Mouse (Mus musculus) midbrain, embryonic 15.5 days (tissue): ENCODE measurements at regions not wholly inside any gene's neighbourhood (a gene's known extent, or its start where the extent isn't known, plus 50 kb on each side); places are given as distances from the start of the nearest gene placed in this dataset.

Experiments used
- ATAC-seq: fragments of 200-750 bp; cut with Nextera tagmentation; replicated peaks from 2 replicates; pipeline ENCODE4 v1.8.0; 2017; ENCODE audit warnings: moderate TSS enrichment
- H3K27ac ChIP-seq: fragments of 300-500 bp; sonication (generic); 2 replicates; pipeline ENCODE4 v1.5.1; 2015; ENCODE audit warnings: mild to moderate bottlenecking, inconsistent platforms
- H3K27me3 ChIP-seq: fragments of 300-500 bp; sonication (generic); replicated peaks from 2 replicates; pipeline ENCODE4 v1.6.1; 2015; ENCODE audit warnings: inconsistent platforms
- H3K36me3 ChIP-seq: fragments of 300-500 bp; sonication (generic); replicated peaks from 2 replicates; pipeline ENCODE4 v1.6.1; 2015; ENCODE audit warnings: inconsistent platforms
- H3K4me1 ChIP-seq: fragments of 300-500 bp; sonication (generic); 2 replicates; pipeline ENCODE4 v1.6.1; 2015; ENCODE audit warnings: inconsistent platforms
- H3K4me2 ChIP-seq: fragments of 300-500 bp; sonication (generic); 2 replicates; pipeline ENCODE4 v1.6.1; 2015; ENCODE audit warnings: inconsistent platforms, mild to moderate bottlenecking, moderate library complexity
- H3K4me3 ChIP-seq: fragments of 300-500 bp; sonication (generic); 2 replicates; pipeline ENCODE4 v1.5.1; 2015; ENCODE audit warnings: mild to moderate bottlenecking, inconsistent platforms
- H3K9ac ChIP-seq: fragments of 300-500 bp; sonication (generic); 2 replicates; pipeline ENCODE4 v1.6.1; 2015; ENCODE audit warnings: mild to moderate bottlenecking, inconsistent platforms
- H3K9me3 ChIP-seq: fragments of 300-500 bp; sonication (generic); 2 replicates; pipeline ENCODE4 v1.6.1; 2016; ENCODE audit warnings: inconsistent platforms
- WGBS: fragments of 180-500 bp; shearing (Covaris S2); methylation state at CpG from one replicate; pipeline ENCODE4 v1.1.7; 2015; ENCODE audit warnings: mixed read lengths; 5-methylcytosine and 5-hydroxymethylcytosine counted together

GRCm38 (mm10) chr4:127485238-127485637 lies 127.3 kb upstream of the Gjb5 start:
- no peak overlapping the region for H3K9ac ChIP-seq
- ATAC-seq: no peak
- H3K36me3 ChIP-seq: no peaks in the 10 kb centered on the region
- no peak overlapping the region for H3K4me2 ChIP-seq
- WGBS: 77% methylated on average over 5 of the region's 5 CpGs
- peaks cover 2% of the 10 kb centered on the region; the same call in 1 of the 2 replicates for H3K4me1 ChIP-seq
- H3K27ac ChIP-seq: no peak overlapping the region
- no peaks in the 10 kb centered on the region for H3K9me3 ChIP-seq
- no peak overlapping the region for H3K4me3 ChIP-seq
- no peaks in the 10 kb centered on the region for H3K27me3 ChIP-seq

GRCm38 (mm10) chr4:127482461-127482860 lies 124.5 kb upstream of the Gjb5 start:
- Histone ChIP-seq H3K27ac (no peak overlapping the region), H3K4me3 (no peak overlapping the region), H3K36me3 (no peaks in the 10 kb centered on the region), H3K27me3 (no peaks in the 10 kb centered on the region), H3K4me2 (no peak overlapping the region), H3K9me3 (no peaks in the 10 kb centered on the region), H3K9ac (no peak overlapping the region), H3K4me1 (peaks cover 2% of the 10 kb centered on the region; the same call in 1 of the 2 replicates)
- 56% methylated on average over 4 of the region's 4 CpGs for WGBS
- ATAC-seq: no peak

- Histone ChIP-seq H3K4me2 (no peak overlapping the region), H3K9ac (no peak overlapping the region), H3K27me3 (no peaks in the 10 kb centered on the region), H3K4me3 (no peak overlapping the region), H3K4me1 (no peaks in the 10 kb centered on the region), H3K27ac (no peak overlapping the region), H3K36me3 (no peaks in the 10 kb centered on the region), H3K9me3 (no peaks in the 10 kb centered on the region)
- no peak for ATAC-seq
- WGBS: 79% methylated on average over 5 of the region's 5 CpGs
Measured at GRCm38 (mm10) chr4:127480339-127480738, 122.4 kb upstream of the Gjb5 start.

- H3K4me3 ChIP-seq: no peak overlapping the region
- no peak overlapping the region for H3K4me2 ChIP-seq
- H3K4me1 ChIP-seq: no peaks in the 10 kb centered on the region
- H3K9ac ChIP-seq: no peak overlapping the region
- no peaks in the 10 kb centered on the region for H3K9me3 ChIP-seq
- no peak for ATAC-seq
- H3K27ac ChIP-seq: no peak overlapping the region
- 91% methylated on average over 7 of the region's 7 CpGs for WGBS
- no peaks in the 10 kb centered on the region for H3K27me3 ChIP-seq
- H3K36me3 ChIP-seq: no peaks in the 10 kb centered on the region
Measured at GRCm38 (mm10) chr4:127469877-127470276, 111.9 kb upstream of the Gjb5 start.

GRCm38 (mm10) chr4:127454511-127455119 lies 96.6 kb upstream of the Gjb5 start:
- no peaks in the 10 kb centered on the region for H3K36me3 ChIP-seq
- no peak overlapping the region for H3K9ac ChIP-seq
- H3K4me2 ChIP-seq: no peak overlapping the region
- H3K4me1 ChIP-seq: no peaks in the 10 kb centered on the region
- no peaks in the 10 kb centered on the region for H3K27me3 ChIP-seq
- no peak overlapping the region for H3K27ac ChIP-seq
- 83% methylated on average over 11 of the region's 11 CpGs for WGBS
- no peak overlapping the region for H3K4me3 ChIP-seq
- no peaks in the 10 kb centered on the region; the same call in 1 of the 2 replicates for H3K9me3 ChIP-seq
- no peak for ATAC-seq

GRCm38 (mm10) chr4:127452081-127452480 lies 94.1 kb upstream of the Gjb5 start:
- no peaks in the 10 kb centered on the region for H3K36me3 ChIP-seq
- H3K27ac ChIP-seq: no peak overlapping the region
- no peaks in the 10 kb centered on the region for H3K27me3 ChIP-seq
- no peaks in the 10 kb centered on the region; the same call in 1 of the 2 replicates for H3K9me3 ChIP-seq
- no peak overlapping the region for H3K4me3 ChIP-seq
- H3K4me1 ChIP-seq: no peaks in the 10 kb centered on the region
- no peak overlapping the region for H3K4me2 ChIP-seq
- WGBS: 72% methylated on average over 8 of the region's 8 CpGs
- no peak overlapping the region for H3K9ac ChIP-seq
- no peak for ATAC-seq

GRCm38 (mm10) chr4:127445300-127445699 lies 87.3 kb upstream of the Gjb5 start:
- ATAC-seq: no peak
- 70% methylated on average over 3 of the region's 3 CpGs for WGBS

GRCm38 (mm10) chr4:127444056-127444455 lies 86.1 kb upstream of the Gjb5 start:
- Histone ChIP-seq H3K4me2 (no peak overlapping the region), H3K9me3 (no peaks in the 10 kb centered on the region), H3K9ac (no peak overlapping the region), H3K4me3 (no peak overlapping the region), H3K27ac (no peak overlapping the region), H3K36me3 (no peaks in the 10 kb centered on the region), H3K4me1 (no peaks in the 10 kb centered on the region), H3K27me3 (no peaks in the 10 kb centered on the region)
- no peak for ATAC-seq
- 100% methylated on average over 1 of the region's 1 CpGs for WGBS

More at GRCm38 (mm10) chr4:127445300-127445699, 87.3 kb upstream of the Gjb5 start:
- Histone ChIP-seq H3K27me3 (no peaks in the 10 kb centered on the region), H3K36me3 (no peaks in the 10 kb centered on the region), H3K4me3 (no peak overlapping the region), H3K9ac (no peak overlapping the region), H3K9me3 (no peaks in the 10 kb centered on the region), H3K4me1 (no peaks in the 10 kb centered on the region), H3K27ac (no peak overlapping the region), H3K4me2 (no peak overlapping the region)

- Histone ChIP-seq H3K27ac (no peak overlapping the region), H3K9me3 (no peaks in the 10 kb centered on the region), H3K36me3 (no peaks in the 10 kb centered on the region), H3K4me1 (no peaks in the 10 kb centered on the region), H3K4me3 (no peak overlapping the region), H3K4me2 (no peak overlapping the region), H3K27me3 (no peaks in the 10 kb centered on the region), H3K9ac (no peak overlapping the region)
- no peak for ATAC-seq
- 74% methylated on average over 4 of the region's 4 CpGs for WGBS
Measured at GRCm38 (mm10) chr4:127442001-127442400, 84.0 kb upstream of the Gjb5 start.

GRCm38 (mm10) chr4:127440602-127441001 lies 82.6 kb upstream of the Gjb5 start:
- no peaks in the 10 kb centered on the region for H3K36me3 ChIP-seq
- 82% methylated on average over 7 of the region's 7 CpGs for WGBS
- no peak overlapping the region for H3K4me2 ChIP-seq
- no peaks in the 10 kb centered on the region for H3K27me3 ChIP-seq
- no peak overlapping the region for H3K27ac ChIP-seq
- no peaks in the 10 kb centered on the region for H3K4me1 ChIP-seq
- no peaks in the 10 kb centered on the region for H3K9me3 ChIP-seq
- no peak overlapping the region for H3K4me3 ChIP-seq
- no peak overlapping the region for H3K9ac ChIP-seq
- no peak for ATAC-seq

GRCm38 (mm10) chr4:127435076-127435475 lies 77.1 kb upstream of the Gjb5 start:
- WGBS: 30% methylated on average over 8 of the region's 8 CpGs
- Histone ChIP-seq H3K36me3 (no peaks in the 10 kb centered on the region), H3K4me2 (no peak overlapping the region), H3K9me3 (no peaks in the 10 kb centered on the region), H3K27me3 (no peaks in the 10 kb centered on the region), H3K9ac (no peak overlapping the region), H3K4me3 (no peak overlapping the region), H3K27ac (no peak overlapping the region), H3K4me1 (no peaks in the 10 kb centered on the region)
- no peak for ATAC-seq

GRCm38 (mm10) chr4:127430237-127430636 lies 72.3 kb upstream of the Gjb5 start:
- no peak for ATAC-seq
- Histone ChIP-seq H3K4me1 (no peaks in the 10 kb centered on the region), H3K4me2 (no peak overlapping the region), H3K9me3 (peaks cover 6% of the 10 kb centered on the region; the same call in 1 of the 2 replicates), H3K9ac (no peak overlapping the region), H3K27me3 (no peaks in the 10 kb centered on the region), H3K36me3 (no peaks in the 10 kb centered on the region), H3K27ac (no peak overlapping the region), H3K4me3 (no peak overlapping the region)
- WGBS: 5% methylated on average over 1 of the region's 1 CpGs

- H3K4me2 ChIP-seq: no peak overlapping the region
- WGBS: 65% methylated on average over 1 of the region's 1 CpGs
- H3K27ac ChIP-seq: no peak overlapping the region
- H3K36me3 ChIP-seq: no peaks in the 10 kb centered on the region
- H3K4me3 ChIP-seq: no peak overlapping the region
- no peak for ATAC-seq
- H3K4me1 ChIP-seq: no peaks in the 10 kb centered on the region
- no peaks in the 10 kb centered on the region for H3K27me3 ChIP-seq
- H3K9me3 ChIP-seq: peaks cover 6% of the 10 kb centered on the region; the same call in 1 of the 2 replicates
- no peak overlapping the region for H3K9ac ChIP-seq
Measured at GRCm38 (mm10) chr4:127429748-127430147, 71.8 kb upstream of the Gjb5 start.
